Mouse (Mus musculus) heart, postnatal 10 days (tissue): ENCODE results near the gene Adgrb3. TPM values are rescaled to one million over a fixed set of nuclear protein-coding genes. Genes with fewer than 3 reads are reported as not detected.

Source experiments
- DNase-seq, 2 experiments: peaks; one replicate each; pipeline ENCODE4 v3.0.0; 2021
- intact Hi-C: fragments of 180-260 bp; cut with DNase I; formaldehyde crosslinking; loops from one replicate; pipeline ENCODE4 v1.15.1; 2025
- total RNA-seq, 2 experiments: library from RNA; stranded (reverse); gene quantifications; 2 replicates each; pipeline ENCODE4 v1.2.3; 2021

Gene Adgrb3
- total RNA-seq: under 1 TPM in 1 of 2 experiments, not detected in 1; 0.12 TPM

DNA sequence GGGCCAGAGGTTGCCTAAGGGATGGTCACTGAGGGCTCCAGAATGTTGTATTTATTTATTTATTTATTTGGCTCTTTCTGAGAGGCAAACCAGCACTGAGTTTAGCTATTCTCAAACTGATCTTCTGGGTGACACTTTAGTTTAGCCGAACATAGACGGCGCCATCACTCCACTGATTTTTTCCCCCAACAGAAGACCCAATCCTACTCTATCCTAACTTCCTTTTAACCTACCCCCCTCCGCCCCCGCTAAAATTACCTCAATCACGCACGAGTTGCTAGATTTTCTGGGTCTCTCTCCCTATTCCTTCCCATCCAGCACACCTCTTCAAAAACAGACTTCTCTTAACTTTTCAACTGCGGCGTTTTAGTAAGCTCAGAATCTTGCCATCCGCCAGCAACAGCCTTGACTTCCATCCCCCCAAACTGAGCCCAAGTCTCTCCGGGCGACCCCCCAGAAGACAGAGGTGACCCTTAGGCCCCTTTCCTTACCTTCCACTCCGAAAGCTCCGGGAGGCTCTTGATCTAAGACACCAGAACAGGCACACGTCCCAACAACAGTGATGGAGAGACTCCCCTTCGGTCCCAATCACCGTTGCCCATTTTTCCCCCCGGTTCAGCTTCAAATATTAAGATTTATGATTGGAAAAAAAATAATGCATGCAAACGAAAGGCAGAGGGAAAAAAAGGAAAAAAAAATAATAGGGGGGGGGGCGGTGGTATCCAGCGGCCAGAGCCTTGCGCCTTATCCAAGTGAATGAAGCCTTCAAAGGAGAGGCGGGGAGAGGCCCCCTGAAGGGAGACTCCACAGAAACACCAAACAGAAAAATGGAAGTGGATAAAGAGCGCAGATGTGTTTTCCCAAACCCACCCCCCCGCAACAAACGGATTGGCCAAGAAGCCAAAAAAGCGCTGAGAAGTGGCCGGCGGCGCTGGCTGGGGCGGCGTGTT, at the start of gene Adgrb3:
Adgrb3 (minus strand) TSS at position 737 of the 950 bp plus-strand sequence.
- DNase-seq: no peak
- intact Hi-C loops: loop anchor here (10.0 kb wide), 1 partner anchor 314 kb away; no protein-coding TSS in a partner anchor

DNA sequence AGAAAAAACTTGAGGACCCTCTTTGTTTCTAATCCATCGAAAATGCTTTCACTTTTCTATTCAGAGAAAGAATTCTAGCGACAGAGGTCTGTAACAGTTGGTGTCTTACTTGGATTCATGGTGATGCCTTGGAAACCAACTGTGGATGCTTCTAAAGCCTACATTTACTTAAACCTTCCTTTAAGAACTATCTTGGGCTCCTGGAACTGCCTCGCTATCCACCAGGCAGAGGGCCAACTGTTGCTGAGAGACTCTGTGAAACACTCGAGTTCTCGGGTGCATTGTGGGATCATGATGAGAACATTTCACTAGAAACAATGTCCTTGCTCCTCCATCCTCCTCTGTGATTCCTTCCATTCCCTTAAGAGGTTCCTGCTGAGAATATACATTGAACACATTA, 48.0 kb upstream of the Adgrb3 start:
- DNase-seq: no peak
- intact Hi-C loops: no loop called here

DNA sequence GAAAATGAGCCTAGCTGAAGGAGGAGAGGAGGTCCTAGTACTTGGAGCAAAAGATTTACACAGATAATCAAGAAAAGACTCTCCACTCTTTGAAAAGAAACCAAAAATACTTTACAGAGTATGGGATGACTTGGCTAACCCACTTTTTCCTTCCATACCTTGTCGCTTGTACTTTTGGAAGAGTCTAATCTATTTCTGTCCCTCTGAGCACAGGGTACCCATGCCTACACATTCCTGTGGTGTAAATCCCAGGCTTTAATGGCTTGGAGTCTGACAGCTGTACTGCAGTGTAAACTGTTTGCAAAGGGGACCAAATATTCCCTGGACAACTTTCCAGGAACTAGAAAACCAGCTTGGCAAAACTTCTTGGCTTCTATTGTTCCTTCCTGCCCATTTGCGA, 28.0 kb upstream of the Adgrb3 start:
- DNase-seq: no peak
- intact Hi-C loops: no loop called here

DNA sequence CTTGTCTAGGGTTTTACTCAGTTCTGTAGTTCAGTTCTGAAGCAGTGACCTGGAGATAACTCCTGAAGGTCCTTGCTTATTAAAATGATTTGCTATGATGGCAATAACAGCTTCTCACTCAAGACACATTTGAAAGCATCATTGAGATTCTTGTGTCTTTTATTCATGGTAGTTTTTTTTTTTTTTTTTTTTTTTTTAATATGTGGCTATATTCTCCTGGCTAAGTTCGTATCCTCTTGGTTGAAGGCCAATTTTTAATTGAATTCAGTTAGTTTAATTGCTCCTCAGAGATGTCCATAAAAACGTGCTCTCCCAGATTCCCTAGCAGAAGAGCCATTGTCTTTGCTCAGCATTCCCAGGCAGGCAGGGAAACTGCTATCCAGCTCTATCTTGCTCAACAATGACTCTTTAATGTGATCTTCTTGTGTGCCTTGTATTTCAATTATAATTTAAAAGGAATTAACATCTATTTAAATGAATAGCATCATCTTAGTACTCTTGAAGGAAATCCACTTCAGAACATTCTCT, 25.0 kb upstream of the Adgrb3 start:
- intact Hi-C loops: no loop called here
- no peak for DNase-seq

DNA sequence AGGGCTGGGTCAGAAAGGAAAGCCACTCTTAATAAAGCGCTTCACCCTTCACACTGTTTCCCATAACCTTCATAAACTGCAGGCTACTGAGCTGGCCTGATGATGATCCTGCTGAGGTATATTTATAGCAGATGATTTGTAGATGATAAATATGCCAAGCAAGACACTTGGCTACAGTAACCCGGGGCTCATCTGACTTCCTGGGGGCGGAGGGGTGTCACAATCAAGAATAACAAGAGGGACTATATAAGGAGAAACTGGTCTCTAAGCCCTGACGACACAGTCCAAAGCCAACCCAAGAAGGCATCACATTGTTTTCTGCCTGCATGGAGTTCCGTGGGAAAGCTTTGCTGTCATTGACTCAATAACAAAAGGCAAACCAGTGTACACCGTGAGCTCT, 2.8 kb upstream of the Adgrb3 start:
- intact Hi-C loops: no loop called here
- DNase-seq: no peak

DNA sequence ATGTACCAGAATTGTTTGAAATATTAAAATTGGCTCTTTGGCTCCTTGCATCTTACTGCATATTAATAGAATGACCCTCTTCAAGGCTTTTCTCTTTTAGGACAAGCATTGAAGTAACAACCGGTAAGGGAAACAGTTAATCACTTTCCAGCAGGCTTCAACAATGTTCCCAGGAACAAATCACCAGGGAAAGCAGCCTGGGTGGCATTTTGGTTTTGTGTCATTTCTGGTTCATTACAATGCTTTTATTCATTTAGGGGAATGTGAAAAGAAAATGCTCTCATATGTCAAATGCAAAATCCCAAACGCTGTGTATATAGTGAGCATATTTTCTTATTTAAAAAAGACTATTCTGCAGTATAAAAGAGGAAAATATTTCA, 2.0 kb upstream of the Adgrb3 start:
- intact Hi-C loops: no loop called here

DNA sequence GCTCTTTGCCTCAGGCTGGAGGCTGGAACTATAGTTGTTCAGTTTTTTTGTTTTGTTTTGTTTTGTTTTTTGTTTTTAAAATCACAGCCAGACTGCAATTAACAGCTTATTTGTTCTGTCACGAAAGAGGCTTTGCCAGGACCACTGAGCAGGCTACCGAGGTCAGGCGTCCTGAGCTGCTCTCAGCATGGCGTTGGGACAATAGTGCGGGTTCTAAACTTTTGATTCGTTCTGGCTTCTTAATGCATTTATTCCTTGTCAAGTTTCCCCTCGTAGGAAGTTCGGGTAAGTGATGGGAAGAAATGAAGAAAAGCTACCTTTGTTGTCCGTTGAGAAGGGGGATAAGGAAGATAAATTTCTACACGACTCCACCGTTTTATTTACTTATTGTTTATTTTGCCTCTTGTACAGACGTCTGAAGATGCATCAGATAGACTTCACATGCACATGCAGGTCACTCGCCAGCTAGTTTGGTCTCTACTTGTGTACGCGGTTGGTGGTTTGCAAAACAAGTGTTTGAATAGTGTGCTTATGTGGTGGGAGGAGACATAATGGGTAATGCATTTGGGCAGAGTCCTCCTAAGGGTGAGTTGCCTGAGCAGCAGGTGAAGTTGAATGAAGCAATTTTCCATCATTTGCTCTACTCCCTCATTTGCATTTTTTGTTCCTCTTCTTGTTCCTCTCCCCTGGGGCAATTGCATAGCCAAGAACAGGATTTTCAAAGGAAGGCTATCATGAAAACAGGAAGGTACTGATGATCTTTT, 1.4 kb upstream of the Adgrb3 start:
- no peak for DNase-seq
- intact Hi-C loops: no loop called here

More for the DNA sequence above, 2.0 kb upstream of the Adgrb3 start:
- no peak for DNase-seq

DNA sequence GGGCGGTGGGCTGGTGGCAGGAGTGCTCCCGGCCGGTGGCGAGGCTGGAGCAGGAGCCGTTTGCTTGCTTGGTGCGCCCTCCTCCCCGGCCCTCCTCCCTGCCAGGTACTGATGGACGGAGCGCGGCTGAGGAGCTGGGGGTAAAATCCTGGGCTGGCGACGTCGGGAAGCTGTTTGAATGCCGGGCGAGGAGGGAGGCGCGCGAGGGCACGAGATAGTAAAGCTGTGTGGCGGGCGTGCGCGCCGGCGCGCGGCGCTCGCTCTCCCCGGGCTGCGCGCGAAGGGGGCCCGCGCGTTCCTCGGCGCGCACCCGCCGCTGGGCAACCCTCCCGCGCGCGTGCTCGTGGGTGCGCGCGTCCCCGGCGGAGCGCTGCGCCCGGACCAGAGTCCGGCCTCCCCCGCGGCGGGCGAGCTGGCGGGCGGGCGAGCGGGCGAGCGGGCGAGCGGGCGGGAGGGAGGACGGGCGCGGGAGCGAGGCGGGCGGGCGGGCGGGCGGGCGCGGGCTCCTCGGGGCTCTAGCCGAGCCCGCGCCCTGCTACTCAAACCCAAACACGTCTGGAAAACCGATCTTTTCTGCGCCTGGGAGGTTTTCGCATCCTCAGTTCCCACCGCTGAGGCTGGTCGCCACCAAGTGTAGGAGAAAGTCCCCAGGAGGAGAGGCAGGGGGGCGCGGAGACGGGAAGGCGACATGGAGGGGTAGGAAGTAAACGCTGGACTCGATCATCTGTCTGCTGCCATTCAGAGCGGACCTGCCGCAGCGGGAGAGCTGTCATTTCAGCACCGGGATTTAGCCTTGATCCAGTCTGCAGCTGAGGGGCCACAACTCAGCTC, 629 bp upstream of the Adgrb3 start:
- peak; percentile 5 to 19 for DNase-seq
- intact Hi-C loops: loop anchor here (10.0 kb wide), 1 partner anchor 315 kb away; no protein-coding TSS in a partner anchor

DNA sequence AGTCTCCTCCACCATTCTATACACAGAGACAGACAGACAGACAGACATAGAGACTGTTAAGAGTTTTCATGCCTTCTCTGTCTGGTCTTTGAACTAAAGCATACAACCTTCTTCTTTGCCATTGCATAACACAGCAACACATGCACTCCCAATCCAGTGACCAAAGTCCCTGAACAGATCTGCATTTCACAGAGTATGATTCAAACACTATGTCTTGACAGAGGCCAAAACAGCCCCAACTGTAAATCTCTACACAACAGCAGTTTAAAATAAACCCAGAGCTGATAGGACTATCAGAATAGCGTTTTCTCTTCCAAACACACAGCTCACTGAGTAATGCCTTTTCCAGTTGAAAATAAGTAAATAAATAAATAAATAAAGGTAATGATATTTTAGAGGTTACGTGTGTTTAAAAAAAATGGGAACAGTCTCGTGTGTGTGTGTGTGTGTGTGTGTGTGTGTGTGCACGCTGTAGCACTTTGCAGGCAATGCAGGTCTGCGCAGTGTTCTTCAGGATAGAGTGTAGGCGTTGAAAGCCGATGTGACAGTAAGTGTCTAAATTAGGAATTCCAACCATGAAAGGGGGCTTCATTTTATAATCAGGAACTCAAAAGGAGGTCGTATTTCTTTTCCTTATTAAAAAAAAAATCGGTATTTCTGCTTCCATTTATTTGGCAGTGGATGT, 1.3 kb downstream of the Adgrb3 start:
- intact Hi-C loops: loop anchor here (10.0 kb wide), 1 partner anchor 313 kb away; no protein-coding TSS in a partner anchor
- no peak for DNase-seq

DNA sequence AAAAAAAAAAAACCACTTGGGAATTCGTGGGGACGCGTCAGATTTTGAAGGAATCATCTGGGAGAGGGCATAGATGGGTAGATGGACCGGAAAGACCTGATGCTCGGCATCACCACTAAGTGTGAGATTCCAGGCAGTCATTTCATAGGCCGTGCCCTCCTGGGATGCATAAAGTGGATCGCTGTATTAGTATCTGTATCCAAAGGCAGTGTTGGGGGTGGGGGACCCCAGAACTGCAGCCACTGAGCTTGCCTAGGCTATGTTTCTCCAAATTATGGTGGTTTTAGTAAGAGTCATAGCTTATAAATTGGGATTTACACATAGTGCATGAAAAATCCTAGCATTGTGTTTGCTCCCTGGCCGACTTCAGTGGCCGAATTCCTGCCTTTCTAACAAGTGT, 2.1 kb downstream of the Adgrb3 start:
- intact Hi-C loops: loop anchor here (10.0 kb wide), 1 partner anchor 313 kb away; no protein-coding TSS in a partner anchor
- no peak for DNase-seq

DNA sequence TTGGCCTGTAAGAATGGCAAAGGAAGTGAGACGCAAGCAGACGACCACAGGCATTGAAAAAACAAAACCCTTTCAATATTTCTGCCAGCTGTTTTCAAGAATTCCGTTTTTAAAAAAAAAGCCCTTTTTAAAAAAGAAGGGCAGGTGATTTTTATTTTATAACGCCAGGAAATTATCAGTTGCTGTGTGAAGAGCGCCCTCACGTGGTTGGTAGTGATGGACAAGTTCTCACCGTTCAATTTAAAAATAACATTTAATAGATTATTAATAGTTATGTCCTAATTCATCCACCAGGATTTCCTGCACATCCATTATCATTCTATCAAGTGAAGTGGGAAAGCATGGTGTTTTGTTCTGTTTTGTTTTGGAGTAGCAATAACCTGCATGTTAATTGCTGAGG, 2.7 kb downstream of the Adgrb3 start:
- no peak for DNase-seq

DNA sequence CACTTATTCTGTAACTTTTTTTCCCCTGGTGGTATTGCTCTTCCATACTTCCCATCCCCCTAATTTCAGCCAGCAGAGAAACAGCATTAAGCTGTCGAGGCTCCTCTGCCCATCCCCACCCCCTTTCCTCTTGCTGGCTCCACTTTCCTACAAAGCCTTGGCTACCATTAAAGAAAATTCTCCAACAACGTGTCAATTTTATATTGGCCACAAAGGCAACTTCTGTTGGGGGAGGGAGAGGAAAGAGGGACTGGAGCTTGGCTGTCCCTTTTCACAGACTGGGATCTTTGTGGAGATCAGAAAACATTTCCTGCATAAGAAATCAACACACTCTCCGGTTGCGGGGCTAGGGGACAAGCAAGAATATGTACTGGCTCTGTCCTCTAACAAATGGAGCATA, 4.9 kb downstream of the Adgrb3 start:
- intact Hi-C loops: loop anchor here (10.0 kb wide), 1 partner anchor 310 kb away; no protein-coding TSS in a partner anchor

More for the DNA sequence above, 2.7 kb downstream of the Adgrb3 start:
- intact Hi-C loops: loop anchor here (10.0 kb wide), 1 partner anchor 312 kb away; no protein-coding TSS in a partner anchor

DNA sequence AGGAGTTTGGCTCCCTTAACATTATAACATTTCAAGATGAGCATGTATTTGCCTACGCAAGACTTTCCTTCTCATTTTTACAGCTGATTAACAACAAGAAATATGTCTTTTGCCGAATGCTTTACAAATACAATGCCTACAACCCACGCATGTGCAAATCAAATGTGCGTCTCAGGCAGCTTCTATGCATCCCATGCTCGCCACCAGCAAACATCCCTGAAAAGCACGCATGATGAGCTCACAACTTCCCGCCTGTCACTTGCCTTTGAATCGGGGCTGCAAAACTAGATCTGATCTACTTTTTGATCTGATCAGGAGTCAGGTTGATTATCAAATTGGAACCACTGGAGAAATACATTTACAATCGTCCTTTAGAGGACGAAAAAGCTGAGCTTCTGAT, 5.5 kb downstream of the Adgrb3 start:
- no peak for DNase-seq
- intact Hi-C loops: loop anchor here (10.0 kb wide), 1 partner anchor 309 kb away; no protein-coding TSS in a partner anchor

More for the DNA sequence above, 4.9 kb downstream of the Adgrb3 start:
- no peak for DNase-seq

DNA sequence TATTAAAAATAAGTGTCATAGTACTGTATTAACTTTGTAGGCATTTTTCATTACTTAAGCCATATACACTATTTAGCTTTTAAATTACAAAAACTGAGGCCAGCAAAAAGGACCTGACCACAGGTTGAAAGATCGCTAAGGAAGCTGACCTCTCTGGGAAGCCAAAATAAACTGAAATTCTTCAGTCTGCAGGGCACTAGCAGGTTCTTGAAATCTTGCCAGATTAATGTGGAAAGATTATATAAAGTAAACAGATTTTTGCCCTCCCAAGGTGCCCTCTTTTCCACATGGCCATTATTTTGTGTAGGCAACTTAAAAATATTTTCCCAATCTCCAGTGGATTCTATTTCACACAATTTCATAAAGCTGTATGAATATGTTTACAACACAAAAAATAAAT, 14.0 kb downstream of the Adgrb3 start:
- no peak for DNase-seq
- intact Hi-C loops: no loop called here

DNA sequence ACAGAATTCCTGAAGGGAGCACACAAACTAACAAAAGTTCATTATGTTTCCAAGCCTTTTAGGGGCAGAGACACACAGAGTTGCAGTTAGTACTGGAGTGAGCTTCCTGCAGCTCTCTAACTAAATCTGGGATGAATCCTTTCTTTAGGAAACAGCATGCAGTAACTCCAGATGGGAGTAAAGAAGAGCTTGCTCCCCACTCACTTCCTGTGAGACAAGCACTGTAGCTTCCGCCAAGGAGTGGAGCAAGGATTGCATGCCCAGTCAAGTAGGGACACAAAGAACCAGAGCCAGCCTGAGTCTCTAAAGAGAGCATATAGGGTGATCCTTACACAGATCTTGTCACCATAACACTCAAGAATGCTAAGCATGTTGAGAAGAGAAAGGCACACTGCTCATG, 50.7 kb downstream of the Adgrb3 start:
- intact Hi-C loops: no loop called here
- DNase-seq: no peak

DNA sequence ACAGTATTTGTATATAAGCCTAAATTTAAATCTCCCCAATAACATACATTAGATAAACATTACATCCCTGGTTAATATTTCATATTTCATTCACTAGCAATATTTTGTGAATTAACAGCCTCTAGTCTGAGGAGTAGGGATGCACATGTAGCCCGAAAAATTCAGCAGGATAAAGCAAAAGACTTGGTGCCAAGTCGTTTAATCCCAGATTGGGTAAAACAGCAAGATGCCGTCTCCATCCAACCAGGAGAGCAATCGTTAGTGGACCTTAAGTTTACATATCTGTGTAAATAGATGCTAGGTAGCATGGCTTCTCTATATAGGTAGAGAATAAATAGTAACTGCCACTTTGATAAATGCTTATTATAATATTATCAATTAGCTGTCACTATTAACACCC, 52.0 kb downstream of the Adgrb3 start:
- no peak for DNase-seq
- intact Hi-C loops: no loop called here

DNA sequence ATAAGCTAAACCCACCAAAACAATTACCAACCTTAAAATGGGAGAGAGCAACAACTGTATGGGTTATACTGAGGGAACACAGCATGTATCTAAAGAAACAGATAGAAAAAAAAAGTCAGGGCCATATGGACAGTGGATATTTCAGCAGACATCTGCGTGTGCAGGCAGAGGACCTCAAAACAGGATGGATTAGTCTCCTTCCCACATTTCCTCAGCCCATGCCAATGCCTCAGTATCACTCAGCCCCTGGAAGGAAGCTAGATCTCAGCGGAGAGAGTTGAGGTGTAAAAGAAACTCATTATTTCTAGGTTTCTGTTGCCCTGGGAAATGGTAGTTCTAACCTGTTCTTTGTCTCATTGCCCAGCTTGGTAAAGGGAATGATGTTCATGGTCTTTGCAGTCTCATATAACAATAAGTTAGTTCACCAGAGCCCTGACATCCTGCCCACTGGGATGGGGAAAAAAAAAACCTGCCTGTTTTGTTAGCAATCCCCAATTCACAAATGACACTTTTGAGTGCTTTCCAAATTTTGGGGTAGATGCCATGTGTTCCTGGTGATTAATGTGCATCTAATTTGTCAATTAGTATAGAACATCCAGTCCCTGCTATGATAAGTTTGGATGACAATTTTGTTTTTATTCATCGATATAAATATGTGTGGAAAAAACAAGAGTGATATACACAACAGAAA, 53.9 kb downstream of the Adgrb3 start:
- no peak for DNase-seq
- intact Hi-C loops: no loop called here

DNA sequence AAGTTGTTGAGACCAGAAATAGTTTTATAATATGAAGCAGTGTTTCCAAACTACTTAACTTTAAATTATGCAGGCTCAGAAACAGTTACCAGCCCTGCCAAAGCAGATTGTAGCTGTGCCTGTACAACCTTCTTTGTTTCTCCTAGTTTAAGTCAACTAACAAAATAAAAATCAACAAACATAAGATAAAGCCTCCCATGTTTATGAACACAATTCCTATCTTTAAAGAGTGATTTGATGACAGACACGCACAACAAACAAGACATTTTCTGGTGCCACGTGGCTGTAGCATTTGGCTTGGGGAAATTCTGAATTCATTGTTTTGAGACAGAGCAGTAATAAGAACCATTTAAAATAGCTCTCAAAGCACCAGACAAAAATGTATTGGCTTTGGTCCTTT, 60.5 kb downstream of the Adgrb3 start:
- intact Hi-C loops: no loop called here
- no peak for DNase-seq

DNA sequence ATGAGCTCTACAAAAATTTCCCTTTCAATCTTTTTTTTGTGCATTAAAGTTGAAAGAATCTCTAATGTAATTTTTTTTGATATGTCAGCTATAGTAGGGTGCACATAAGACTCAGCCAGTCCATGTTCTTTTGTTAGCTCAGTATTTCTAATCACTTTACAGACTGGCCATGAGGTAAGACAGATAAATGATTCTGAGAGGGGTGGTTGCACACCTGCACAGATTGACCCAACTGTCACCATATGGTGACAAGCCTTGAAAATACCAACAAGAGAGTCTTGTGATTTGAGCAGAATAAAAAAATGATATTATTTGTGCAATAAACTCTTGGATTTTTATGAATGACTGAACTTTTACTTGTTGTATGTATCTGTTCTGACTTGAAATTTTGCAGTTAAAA, 74.2 kb downstream of the Adgrb3 start:
- no peak for DNase-seq
- intact Hi-C loops: no loop called here
